Mouse (Mus musculus): ENCODE data around the gene Rcan2.

The Rcan2 gene

DNA sequence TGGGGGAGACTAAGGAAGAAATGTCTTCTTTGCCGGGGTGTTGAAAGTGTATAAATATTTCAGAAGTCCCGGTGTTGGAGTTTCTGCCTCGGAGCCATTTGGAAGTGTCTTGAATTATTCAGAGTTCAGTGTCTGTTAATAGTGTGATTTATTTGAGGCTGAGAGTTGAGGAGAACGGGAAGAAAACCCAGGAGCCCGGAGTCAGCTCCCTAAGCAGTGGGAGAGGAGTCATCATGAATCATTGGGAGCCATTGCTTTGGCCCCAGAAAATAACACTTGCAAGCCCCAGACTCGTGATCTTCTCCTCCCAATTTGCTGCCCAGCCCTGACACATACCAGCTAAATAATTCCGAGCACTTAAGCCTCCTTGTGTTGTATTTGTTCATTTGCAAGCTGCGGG lies 115.0 kb downstream of the Rcan2 start:
- no peak for DNase-seq (ENCODE audit: low spot score in 2 of 2)

DNA sequence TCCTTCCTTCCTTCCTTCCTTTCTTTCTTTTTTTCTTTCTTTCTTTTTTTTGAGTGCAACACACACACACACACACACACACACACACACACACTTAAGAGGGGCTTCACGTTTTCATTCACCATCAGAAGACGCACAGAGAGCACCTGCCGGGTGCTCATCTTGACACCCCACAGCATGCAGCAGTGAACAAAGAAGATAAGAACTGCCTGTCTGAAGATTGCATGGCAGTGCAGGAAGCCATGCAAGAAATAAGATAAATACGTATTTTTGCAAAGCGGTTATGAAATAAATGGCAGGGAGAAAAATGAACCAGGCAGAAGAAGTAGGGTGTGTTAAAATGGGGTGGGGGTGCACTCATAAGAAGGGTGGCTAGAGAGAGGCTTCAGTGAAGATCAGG lies 116.0 kb downstream of the Rcan2 start:
- no peak for DNase-seq (ENCODE audit: low spot score in 2 of 2)

DNA sequence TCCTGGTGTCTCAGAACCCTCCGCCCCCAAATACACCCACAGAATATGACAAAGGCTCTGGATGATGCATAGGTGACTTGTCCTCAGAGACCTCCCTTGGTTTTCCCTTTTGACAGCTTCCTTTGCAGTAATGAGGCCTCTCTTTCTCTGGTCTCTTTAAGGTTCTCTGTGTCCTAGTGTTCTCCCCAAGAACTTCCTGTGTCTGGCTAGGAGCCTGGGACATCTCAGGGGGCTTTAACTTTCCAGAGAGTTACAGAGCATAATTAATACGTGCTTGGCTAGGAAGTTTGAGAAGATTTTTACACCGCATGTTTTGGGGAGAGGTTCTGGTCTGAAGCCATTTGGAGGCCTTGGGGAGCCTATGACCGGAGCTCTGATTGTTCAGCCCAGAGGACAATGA lies 128.7 kb downstream of the Rcan2 start:
- DNase-seq (ENCODE audit: low spot score in 2 of 2): no peak

DNA sequence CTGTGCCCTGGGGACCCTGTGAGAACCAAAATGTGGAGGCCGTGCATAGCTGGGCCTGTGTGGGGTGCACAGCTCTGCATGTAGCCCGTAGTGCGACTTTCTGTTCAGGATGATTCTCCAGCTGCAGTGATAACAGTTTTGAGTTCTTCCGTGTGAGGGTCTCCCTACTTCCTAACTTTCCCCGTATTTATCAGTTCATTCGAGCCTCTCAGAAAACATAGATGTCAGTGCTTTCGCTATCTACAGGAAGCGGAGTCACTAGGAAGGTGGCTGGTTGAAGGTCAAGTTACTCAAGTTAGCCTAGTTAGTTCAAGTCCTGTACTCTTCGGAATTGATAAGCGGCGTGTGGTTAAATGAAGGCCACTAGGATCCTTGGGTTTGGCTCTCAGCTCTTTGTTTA lies 130.6 kb downstream of the Rcan2 start:
- DNase-seq (ENCODE audit: low spot score in 2 of 2): no peak

DNA sequence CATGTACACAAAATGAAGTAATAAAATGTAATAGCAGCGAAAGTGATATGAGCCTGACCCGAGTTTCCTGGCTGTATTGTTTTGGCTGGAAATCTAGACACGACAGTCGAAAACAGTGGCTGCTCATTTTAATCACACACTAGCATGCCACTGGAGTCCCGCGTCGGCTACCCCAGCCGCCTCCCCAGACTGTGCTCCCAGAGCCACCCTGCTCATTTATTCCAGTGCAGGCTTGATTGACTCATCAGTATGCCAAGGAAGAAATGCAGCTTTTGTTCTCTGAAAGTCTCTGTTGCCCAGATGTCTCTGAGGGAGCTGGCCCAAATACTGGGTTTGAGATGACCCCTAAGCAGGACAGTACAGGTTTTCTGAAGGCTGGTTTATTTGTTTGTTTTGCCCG lies 132.9 kb downstream of the Rcan2 start:
- DNase-seq (ENCODE audit: low spot score in 2 of 2): no peak

DNA sequence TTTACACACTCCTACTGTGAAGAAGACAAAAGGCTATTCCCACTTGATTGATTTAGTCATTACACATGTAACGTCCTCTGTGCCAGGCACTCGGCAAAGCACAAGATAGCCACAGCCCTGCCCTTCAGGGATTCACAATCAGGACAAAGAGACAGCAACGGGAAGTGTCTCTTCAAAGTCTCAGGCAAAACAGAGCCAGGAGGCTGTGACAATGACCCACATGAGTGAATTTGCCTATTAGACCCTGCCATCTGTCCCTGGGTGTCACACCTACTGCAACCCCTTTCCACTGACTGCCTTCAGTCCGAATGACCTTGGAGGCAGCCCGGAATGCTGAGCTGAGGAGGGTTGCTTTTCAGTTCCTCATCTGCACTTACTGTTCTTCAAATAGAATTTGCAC lies 151.1 kb downstream of the Rcan2 start:
- no peak for DNase-seq (ENCODE audit: low spot score in 2 of 2)

DNA sequence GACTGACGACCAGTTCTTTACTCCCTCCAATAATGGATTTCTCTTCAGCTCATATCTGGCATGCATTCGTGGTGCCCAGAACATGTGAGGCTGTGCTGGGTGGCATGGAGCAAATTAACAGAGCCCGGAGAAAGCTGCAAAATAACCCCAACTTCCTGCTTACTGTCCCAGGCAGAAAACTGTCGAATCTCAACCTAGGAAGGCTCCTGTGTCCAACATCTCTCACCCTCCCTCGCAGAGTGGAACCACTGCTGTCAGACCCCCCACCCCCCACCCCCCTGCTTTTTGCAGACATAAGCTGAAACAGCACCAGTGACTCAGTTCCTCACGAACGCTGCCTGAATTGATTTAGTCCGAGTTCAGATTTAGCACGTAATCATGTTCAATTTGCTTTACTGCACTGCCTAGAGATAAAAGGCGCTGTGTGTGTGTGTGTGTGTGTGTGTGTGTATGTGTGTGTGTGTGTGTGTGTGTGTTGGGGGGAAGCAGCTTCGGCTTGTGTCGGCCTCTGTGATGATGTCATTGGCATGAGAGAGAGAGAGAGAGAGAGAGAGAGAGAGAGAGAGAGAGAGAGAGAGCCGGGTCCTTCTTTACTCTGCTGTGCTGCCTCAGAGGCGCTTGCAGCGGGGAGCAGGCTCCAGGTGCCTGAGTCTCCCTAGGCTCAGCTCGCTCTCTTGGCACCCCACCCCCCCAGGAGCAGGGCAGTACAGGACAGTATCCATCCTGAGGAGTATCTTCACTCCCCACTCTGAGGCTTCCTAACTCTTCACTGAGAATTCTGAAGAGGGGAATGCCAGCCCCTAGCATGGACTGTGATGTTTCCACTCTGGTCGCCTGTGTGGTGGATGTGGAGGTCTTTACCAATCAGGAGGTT lies 151.7 kb downstream of the Rcan2 start:
- no peak for DNase-seq (ENCODE audit: low spot score in 2 of 2)

DNA sequence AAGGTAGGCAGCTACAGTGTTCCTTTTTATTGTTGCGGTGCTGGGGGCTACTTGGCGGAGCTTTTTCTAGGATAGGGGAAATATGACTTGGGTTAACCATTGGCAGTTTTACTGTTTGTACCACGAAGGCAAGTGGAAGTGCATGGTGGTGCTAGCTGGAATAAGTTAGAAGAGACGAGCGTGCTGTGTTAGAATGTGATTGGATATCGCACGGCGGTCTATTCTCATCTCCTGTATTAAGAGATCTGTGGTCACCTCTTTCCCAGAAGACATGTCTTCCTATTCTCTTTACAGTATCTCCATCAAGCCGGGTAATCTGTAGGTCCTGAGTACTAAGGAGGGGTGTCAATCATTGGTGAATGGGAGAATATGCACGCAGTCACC lies 152.4 kb downstream of the Rcan2 start:
- DNase-seq (ENCODE audit: low spot score in 2 of 2): no peak

DNA sequence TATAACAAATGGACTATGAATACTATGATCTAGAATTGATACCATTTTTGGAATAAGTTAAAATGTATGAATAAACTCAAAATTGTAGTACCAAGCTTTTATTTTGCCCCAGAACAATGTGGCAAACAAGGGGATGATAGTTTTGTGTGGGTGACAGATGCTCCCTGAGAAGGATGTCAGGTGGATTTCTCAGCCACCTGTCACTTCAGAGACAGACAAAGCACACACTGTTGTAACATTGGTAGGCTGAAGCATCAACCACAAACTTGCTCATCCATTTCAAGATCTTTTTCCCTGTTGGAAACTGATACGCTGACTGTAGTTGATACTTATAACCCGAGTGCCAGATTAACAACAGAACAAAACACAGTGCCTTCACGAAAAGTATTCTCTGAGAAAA lies 158.6 kb downstream of the Rcan2 start:
- no peak for DNase-seq (ENCODE audit: low spot score in 2 of 2)

DNA sequence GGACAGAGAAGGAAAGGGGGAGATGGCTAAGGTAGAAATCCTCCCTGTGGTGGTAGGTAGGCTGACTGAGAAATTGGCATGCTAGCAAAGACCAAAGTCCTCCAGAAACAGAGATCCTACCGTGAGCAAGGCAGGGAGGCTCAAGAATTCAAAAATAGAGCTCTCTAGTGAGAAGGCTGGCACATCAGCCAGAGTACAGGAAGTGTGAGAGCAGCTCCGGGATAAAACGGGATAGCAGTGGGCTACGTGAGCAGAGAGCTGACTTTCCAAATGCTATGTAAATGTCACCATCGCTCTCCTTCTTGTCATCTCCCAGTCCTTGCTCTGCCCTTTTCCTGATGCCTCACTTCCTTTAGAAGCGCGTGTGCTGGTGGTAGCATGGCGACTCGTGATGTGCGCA lies 168.8 kb downstream of the Rcan2 start:
- no peak for DNase-seq (ENCODE audit: low spot score in 2 of 2)

DNA sequence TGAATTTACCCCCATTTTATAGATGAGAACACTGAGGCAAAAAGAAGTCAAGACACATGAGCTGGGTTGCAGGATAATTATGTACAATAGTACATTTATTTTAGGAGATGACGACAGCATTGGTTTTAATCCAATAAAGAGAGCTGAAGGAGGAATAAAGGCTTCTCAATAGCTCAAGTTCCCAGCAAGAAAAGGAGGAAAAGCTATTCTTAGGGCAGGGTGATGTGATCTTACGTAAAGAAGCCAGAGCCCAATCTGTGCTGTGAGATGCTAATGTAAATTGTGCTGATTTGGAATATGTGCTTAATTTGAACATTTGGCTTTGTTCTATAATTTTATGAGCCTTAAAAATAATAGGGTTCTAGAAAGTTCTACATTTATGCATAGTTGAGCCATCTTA lies 176.4 kb downstream of the Rcan2 start:
- DNase-seq (ENCODE audit: low spot score in 2 of 2): no peak

DNA sequence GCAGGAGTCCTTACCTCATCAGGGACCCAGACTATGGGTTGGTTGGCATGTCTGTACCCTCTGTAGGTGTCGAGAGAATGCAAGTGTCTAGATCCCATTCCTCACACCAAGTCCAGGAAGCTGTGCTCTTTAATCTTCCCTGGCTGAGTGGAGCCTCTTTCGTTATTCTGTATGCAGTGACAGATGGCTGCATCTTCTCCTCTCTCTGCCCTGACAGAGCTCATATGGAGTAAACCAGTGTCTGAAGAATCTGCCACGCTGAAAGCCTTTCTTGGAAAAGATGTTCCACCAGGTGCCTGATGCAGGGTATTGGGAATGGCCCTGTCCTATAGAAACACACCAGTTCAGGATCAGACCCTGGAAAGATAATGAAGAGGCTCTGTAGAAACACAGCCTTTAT lies 178.8 kb downstream of the Rcan2 start:
- DNase-seq (ENCODE audit: low spot score in 2 of 2): no peak

DNA sequence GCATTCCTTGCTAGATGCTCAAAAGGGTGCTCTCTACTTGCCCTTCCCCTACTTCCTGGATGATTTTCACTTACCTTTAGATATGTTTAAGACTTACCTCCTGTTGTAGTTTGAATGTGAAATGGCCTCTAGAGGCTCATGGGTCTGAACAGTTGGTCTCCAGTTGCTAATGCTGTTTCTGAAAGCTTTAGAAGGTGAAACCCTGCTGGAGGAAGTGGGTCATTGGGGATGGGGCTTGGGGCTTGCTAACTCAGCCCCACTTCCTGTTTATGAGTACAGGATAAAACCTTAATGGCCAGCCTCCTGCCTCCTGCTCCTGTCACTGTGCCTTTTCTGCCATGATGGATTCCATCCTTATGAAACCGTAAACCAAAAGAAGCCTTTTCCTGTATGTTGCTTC lies 181.4 kb downstream of the Rcan2 start:
- DNase-seq (ENCODE audit: low spot score in 2 of 2): no peak

DNA sequence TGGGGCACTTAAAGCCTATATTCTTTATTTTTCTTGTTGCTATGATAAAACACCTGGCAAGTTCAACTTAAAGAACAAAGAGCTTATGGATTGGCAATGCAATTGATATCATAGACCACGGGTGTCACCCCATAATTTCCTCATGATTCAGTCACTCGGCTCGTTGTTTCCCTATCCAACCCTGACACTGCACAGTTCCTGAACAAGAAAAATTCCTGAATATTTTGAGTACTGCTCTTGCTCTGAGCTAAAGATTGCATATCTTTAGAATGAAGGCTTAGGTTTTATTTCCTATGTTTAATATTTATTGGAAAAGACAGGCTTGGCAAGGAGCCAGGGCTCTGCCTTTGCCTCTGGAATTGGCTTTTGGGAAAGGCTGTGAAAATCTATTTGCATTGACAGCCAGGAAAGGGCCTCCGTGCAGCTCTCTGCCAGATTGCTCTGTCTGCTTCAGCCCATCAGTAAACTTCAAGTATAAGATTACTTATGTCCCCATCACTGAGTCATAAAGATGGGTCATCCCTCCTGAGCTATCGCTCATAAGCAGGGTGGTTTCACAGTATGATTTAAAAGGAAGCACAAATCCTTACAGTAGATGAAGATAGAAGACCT lies 188.3 kb downstream of the Rcan2 start:
- no peak for DNase-seq (ENCODE audit: low spot score in 2 of 2)

DNA sequence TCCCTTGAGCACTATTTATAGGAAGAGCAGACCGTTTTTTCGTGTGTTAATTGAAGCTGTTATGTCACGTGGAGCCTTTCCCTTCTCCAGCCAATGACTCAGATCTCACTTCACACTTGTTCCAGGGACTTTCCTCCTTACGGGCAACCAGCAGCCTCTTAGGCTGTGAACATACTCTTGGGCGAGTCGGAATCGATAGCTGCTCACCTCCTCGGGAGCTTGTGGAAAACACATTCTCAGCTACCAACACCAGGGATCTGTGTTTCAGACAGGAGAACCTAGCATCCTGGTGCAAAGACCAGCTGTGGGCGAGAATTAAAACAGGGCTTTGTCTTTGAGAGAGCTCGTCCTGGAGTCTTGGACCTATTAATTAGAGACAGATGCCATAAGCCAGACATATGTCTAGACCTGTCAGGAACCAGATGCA lies 189.8 kb downstream of the Rcan2 start:
- no peak for DNase-seq (ENCODE audit: low spot score in 2 of 2)

DNA sequence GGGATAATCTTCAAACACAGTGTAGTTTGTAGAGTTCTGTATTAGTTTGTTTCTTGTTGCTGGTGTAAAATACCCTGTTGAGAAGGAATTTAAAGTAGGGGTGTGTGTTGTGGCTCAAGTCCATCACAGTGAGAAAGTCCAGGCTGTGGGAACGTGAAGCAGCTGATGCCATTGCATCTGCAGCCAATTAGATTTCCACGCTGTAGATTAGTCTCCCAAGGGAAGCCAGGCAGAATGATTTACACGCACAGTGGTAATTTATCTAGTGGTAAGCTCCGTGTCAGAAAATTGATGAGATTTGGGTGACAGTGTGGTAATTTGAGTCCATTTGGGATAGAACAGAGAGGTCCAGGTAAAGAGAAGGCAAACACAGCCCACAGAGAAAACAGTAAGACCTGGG lies 192.9 kb downstream of the Rcan2 start:
- no peak for DNase-seq (ENCODE audit: low spot score in 2 of 2)

DNA sequence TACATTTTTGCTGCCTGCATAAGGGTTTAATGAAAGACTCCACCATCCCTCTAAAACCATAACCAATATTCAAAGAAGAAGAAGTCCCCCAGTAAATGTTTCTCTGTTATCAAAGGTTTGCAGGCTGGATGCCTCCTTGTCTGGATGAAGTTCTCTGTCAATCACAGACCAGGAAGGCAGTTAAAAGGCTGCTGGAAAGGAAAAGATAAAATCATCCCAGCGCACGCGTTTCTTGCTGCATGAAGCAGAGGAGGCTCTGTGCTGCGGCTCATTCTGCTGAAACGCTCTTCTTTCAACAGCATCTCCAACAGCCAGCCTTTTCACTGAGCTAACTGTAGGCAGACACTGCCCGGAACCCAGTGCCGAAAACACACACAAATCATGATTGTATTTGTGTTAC lies 196.4 kb downstream of the Rcan2 start:
- DNase-seq (ENCODE audit: low spot score in 2 of 2): no peak

DNA sequence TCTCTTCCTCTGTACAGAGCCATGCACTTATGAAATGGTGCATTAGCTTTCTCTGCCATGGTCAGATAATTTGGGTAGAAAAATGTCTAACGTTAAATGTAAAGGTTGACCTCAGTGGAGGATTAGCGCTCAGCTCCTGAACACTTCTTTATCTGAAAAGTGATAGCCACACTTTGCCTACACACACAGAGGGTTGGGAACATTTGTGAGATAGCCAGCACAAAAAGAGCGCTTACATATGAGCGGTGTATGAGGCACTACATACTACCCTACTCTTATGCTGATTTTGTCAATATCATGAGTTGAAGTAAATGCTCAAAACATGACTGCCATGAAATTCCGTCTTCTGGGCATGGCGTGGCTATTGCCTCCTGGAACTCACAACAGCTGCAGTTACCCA lies 196.9 kb downstream of the Rcan2 start:
- DNase-seq (ENCODE audit: low spot score in 2 of 2): no peak

DNA sequence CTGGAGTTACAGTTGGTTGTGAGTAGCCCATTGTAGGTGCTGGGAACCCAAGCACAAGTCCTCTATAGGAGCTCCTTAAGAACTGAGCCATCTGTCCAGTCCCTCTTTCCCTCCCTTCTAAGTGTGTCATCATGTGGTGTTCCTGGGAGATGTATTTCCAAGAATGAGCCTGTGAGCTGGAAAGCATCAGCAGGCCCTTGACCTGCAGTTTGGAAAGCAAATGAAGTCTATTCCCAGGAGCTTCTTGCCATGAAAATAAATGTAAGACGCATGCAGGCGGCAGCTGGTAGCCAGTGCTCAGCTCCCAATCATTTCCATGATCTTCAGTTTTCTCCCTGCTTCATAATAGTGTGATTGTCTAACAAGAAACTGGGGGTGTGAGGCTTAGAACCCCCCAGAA lies 203.2 kb downstream of the Rcan2 start:
- no peak for DNase-seq (ENCODE audit: low spot score in 2 of 2)

DNA sequence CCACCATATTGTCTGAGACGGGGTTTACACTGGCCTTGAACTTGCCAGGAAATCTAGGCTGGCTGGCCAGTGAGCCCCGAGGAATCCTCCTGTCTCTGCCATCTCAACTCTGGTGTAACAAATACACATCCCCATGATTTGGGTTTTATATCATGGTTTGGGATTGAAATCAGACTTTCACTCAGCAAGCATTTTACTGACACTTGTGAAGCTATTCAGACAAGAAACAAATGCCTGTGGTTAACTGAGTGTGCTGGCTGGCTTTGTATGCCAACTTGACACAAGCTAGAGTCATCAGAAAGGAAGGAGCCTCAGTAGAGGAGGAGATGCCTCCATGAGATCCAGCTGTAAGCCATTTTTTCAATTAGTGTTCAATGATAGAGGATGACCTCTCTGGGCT lies 206.3 kb downstream of the Rcan2 start:
- no peak for DNase-seq (ENCODE audit: low spot score in 2 of 2)

DNA sequence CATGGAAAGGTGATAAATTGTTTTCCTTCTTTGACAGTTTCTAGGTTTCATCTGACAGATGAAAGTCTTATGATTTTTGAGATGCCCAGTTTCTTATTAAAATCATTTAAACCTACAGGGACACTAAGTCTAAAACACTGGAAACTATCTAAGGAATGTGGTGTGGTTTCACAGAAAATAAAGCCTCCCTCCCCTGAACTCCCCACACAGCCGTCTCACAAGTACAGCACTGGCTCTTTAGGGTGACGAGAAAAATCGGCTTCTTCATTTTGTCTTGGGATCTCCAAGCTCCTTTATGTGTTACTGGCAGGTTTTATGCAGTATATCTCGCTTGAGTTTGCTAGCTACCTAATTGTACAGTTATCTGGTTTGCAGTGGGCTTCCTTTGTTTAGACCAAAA lies 210.8 kb downstream of the Rcan2 start:
- DNase-seq (ENCODE audit: low spot score in 2 of 2): no peak

DNA sequence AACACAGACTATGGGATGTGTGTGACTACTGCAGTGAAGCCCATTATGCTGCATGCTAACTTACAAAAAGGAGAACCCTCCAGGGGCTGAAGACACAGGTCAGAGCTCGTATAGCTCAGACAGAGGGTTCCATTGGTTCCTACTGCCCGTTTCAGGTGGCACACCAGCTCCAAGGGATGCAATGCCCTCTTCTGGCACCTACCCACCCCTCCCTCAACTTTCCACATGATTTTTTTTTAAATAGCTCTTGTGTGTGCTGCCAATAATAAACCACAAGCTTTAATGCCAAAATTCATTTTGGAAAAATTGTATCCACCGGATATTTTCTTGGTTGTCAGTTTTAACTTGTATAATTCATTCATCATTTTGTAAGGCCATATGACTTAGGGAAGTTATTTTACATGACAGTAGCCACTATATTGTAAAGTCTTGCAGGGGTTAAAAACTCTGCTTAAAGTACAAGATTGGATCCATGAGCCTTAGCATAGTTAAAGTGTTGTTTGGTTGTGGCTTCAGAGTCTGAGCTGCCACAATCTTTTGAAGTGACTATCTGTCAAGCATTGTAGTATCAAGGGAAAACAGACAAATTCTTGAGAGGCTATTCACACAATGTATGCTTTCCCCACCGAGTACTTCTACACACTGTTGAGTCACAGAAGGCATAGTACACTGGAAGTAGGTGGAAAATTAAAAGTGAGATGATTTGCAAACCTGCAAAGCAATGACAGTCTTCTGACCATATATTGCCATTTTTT lies 212.8 kb downstream of the Rcan2 start:
- DNase-seq (ENCODE audit: low spot score in 2 of 2): no peak

DNA sequence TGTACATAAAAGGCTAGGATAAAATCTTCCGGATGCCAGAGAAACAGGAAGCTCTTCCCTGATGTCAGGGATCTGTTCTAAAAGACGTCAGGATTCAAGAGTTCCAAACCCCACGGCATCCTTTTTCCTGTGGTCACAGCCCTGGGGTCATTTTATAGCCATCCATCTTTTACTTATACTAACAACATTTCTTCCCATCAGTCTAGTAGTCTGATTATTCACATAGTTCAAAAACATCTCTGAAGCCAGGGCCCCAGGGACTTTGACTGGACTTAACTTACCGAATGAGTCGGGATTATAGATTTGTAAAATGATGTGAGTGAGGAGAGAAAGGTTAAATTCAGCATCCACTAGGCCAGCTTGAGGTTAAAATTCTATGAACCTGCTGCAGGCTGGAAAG lies 215.2 kb downstream of the Rcan2 start:
- DNase-seq (ENCODE audit: low spot score in 2 of 2): no peak

All from spleen, postnatal 14 days (tissue).